Comparison of ENCODE assay signal across 10 mouse cellular contexts in the genomic region with DNA sequence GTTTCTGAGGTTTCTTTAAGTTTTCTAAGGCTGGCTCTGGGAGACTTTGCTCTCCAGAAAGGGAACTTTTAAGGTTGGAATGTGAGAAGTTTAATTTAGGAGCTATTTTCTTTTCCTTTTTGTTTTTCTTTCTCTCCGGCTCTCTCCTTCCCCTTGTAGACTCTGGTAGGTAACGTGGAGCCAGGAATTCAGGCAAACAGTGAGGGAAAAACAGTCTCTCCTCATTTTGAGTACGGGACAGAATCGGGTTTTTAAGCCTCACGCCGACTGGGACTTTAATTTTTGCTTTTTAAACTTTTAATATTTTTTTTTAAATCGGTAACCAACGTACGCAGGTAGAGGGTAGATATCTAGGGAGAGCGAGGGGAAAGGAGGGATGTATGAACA. TPM values are rescaled to one million over a fixed set of nuclear protein-coding genes. Genes with fewer than 3 reads are reported as not detected.
DNase-seq lines count a peak whose midpoint lies in the region; ATAC-seq lines count a peak whose summit lies in the region.
"Had no signal": no experiment of that assay in that cellular context is flagged by ENCODE, and none has a peak within 500 bp of the region (broad histone marks: within the 10 kb centered on the region; RNA-seq: fewer than 3 reads in every experiment).

No protein-coding gene starts in this region.

- H3K4me1 ChIP-seq in heart, embryonic 16.5 days (ENCODE audit: control insufficient read depth, insufficient read depth, low read length) = no peaks in the 10 kb centered on the region
- peaks cover 8% of the 10 kb centered on the region for H3K4me1 ChIP-seq in embryonic facial prominence, embryonic 10.5 days
- no peaks in the 10 kb centered on the region; the same call in 1 of the 2 replicates for H3K4me1 ChIP-seq in hindbrain, embryonic 14.5 days (replicated peaks; ENCODE audit: control insufficient read depth, insufficient read depth, low read length)
- 0 out of 2 replicates have a peak, but pooled peaks cover 2% of the 10 kb centered on the region for H3K4me1 ChIP-seq in midbrain, embryonic 15.5 days

- no peak for ATAC-seq in heart, embryonic 16.5 days (replicated peaks; ENCODE audit: extremely low read depth, insufficient read depth, low FRiP score)
- no peak for ATAC-seq in hindbrain, embryonic 14.5 days (ENCODE audit: low FRiP score)
- ATAC-seq in midbrain, embryonic 15.5 days (replicated peaks) = no peak

- no peaks in the 10 kb centered on the region for H3K9me3 ChIP-seq in heart, embryonic 16.5 days (replicated peaks; ENCODE audit: control insufficient read depth, low read length)
- H3K9me3 ChIP-seq in embryonic facial prominence, embryonic 10.5 days = no peaks in the 10 kb centered on the region
- no peaks in the 10 kb centered on the region for H3K9me3 ChIP-seq in hindbrain, embryonic 14.5 days (ENCODE audit: control insufficient read depth, low read length)
- no peaks in the 10 kb centered on the region for H3K9me3 ChIP-seq in midbrain, embryonic 15.5 days

- 0 out of 2 replicates have a peak overlapping the region, but pooled peaks have one; percentile 60 for H3K4me2 ChIP-seq in heart, embryonic 16.5 days (ENCODE audit: low read depth, low read length)
- H3K4me2 ChIP-seq in hindbrain, embryonic 14.5 days (replicated peaks) = peak overlapping the region; percentile 44
- H3K4me2 ChIP-seq in midbrain, embryonic 15.5 days = no peak overlapping the region

- no peak for DNase-seq in heart, postnatal 25 days (ENCODE audit: low spot score)
- DNase-seq in embryonic facial prominence, embryonic 10.5 days (ENCODE audit: low spot score) = no peak
- DNase-seq in hindbrain, embryonic 14.5 days (ENCODE audit: low spot score) = no peak
- DNase-seq in natural killer cell, adult 2 months (ENCODE audit: low spot score in 2 of 2) = no peak
- no peak for DNase-seq in cerebellum, postnatal 36 days
- DNase-seq in urinary bladder, postnatal 4 days (ENCODE audit: low spot score in 2 of 2) = no peak
- DNase-seq: cerebellum, adult 18-20 months had no signal

- 2% methylated on average over 10 of the region's 10 CpGs for WGBS in heart, embryonic 16.5 days
- WGBS in embryonic facial prominence, embryonic 10.5 days = under 1% methylated on average over 10 of the region's 10 CpGs
- WGBS in hindbrain, embryonic 14.5 days = under 1% methylated on average over 10 of the region's 10 CpGs
- under 1% methylated on average over 10 of the region's 10 CpGs for WGBS in midbrain, embryonic 15.5 days

- intact Hi-C loops in heart, postnatal 25 days (cut with DNase I) = loop anchor here (10.0 kb wide), 2 partner anchors 765 to 1305 kb away; no protein-coding TSS in a partner anchor

- no peak overlapping the region for H3K9ac ChIP-seq in heart, embryonic 16.5 days (ENCODE audit: low read length)
- H3K9ac ChIP-seq in hindbrain, embryonic 14.5 days = peak overlapping the region; percentile 56
- H3K9ac ChIP-seq in midbrain, embryonic 15.5 days = peak overlapping the region; percentile 52

- no peaks in the 10 kb centered on the region for H3K36me3 ChIP-seq in heart, embryonic 16.5 days (ENCODE audit: control insufficient read depth, insufficient read depth)
- H3K36me3 ChIP-seq in embryonic facial prominence, embryonic 10.5 days (replicated peaks) = no peaks in the 10 kb centered on the region
- H3K36me3 ChIP-seq in hindbrain, embryonic 14.5 days (replicated peaks; ENCODE audit: control insufficient read depth, insufficient read depth) = no peaks in the 10 kb centered on the region
- no peaks in the 10 kb centered on the region for H3K36me3 ChIP-seq in midbrain, embryonic 15.5 days (replicated peaks)

- no peak overlapping the region for H3K27ac ChIP-seq in heart, embryonic 16.5 days (ENCODE audit: low read length)
- H3K27ac ChIP-seq in embryonic facial prominence, embryonic 10.5 days (replicated peaks) = peak overlapping the region; percentile 87
- peak overlapping the region; percentile 84 for H3K27ac ChIP-seq in hindbrain, embryonic 14.5 days
- H3K27ac ChIP-seq in midbrain, embryonic 15.5 days = peak overlapping the region; percentile 83

- H3K27me3 ChIP-seq in heart, embryonic 16.5 days (ENCODE audit: control insufficient read depth, insufficient read depth, low read length) = peaks cover 62% of the 10 kb centered on the region
- H3K27me3 ChIP-seq in embryonic facial prominence, embryonic 10.5 days (replicated peaks; ENCODE audit: low read depth, poor library complexity, severe bottlenecking) = peaks cover 97% of the 10 kb centered on the region
- H3K27me3 ChIP-seq in hindbrain, embryonic 14.5 days (ENCODE audit: control insufficient read depth, insufficient read depth, low read length) = peaks cover 78% of the 10 kb centered on the region
- H3K27me3 ChIP-seq in midbrain, embryonic 15.5 days (replicated peaks) = peaks cover 39% of the 10 kb centered on the region

- H3K4me3 ChIP-seq in heart, embryonic 16.5 days (ENCODE audit: low read length) = peak overlapping the region; percentile 44; the same call in 1 of the 2 replicates
- peak overlapping the region; percentile 59 for H3K4me3 ChIP-seq in embryonic facial prominence, embryonic 10.5 days
- peak overlapping the region; percentile 35 for H3K4me3 ChIP-seq in hindbrain, embryonic 14.5 days (replicated peaks; ENCODE audit: low read length)
- H3K4me3 ChIP-seq in midbrain, embryonic 15.5 days = peak overlapping the region; percentile 42

RNA-seq across cellular contexts. Expression of gene Tfap2b, which starts 0.6 kb away (rescaled TPM):
- polyA plus RNA-seq in heart, embryonic 16.5 days (2015; fragmentation: Nextera tagmentation; extraction: Ambion mirVana) = 0.14 and 0.42 TPM in 2 replicates
- under 1 TPM; 0.08 to 0.16 TPM for total RNA-seq in heart, postnatal 25 days (2021)
- polyA plus RNA-seq in embryonic facial prominence, embryonic 10.5 days (2016; fragmentation: Nextera tagmentation; extraction: Ambion mirVana) = 31.5 and 38.3 TPM in 2 replicates
- polyA plus RNA-seq in hindbrain, embryonic 14.5 days (2014; fragmentation: Nextera tagmentation; extraction: Ambion mirVana) = 42.5 and 51.2 TPM in 2 replicates
- polyA plus RNA-seq in midbrain, embryonic 15.5 days (2015; fragmentation: Nextera tagmentation; extraction: Ambion mirVana) = 239 and 264 TPM in 2 replicates
- polyA plus RNA-seq: testis, adult 2 months had no signal

Comparison
In these comparisons a context has a peak if more than half of its experiments do, and no peak if none do; other contexts are left out.
1. RNA of gene Tfap2b, which starts 0.6 kb away (polyA plus RNA-seq): 239 to 264 TPM in midbrain, embryonic 15.5 days, 42.5 to 51.2 TPM in hindbrain, embryonic 14.5 days and 31.5 to 38.3 TPM in embryonic facial prominence, embryonic 10.5 days; 0.14 to 0.42 TPM in heart, embryonic 16.5 days; every median in the first group is over 10 times any median in the second.
2. Peak in every context shown above with its lines, with median percentiles within 50 percentile points of each other: H3K4me3 ChIP-seq.